Mouse (Mus musculus) C2C12 (cell line): Measurements from ENCODE around the gene Trabd2b.

Experiments used
- CEBPB ChIP-seq: IDR thresholded peaks from one replicate; pipeline ENCODE4 v1.6.1; 2011; ENCODE audit warnings: low read depth, mild to moderate bottlenecking, control low read depth, moderate library complexity
- CTCF ChIP-seq: IDR thresholded peaks from one replicate; pipeline ENCODE4 v1.5.1; 2011; ENCODE audit not compliant: control insufficient read depth, insufficient read depth, insufficient read length
- MYOG ChIP-seq: IDR thresholded peaks from one replicate; pipeline ENCODE4 v1.6.1; 2011; ENCODE audit not compliant: control insufficient read depth, insufficient read length; ENCODE audit errors: extremely low read depth

- TF ChIP-seq CTCF (no peak), CEBPB (no peak), MYOG (no peak)
Measured at GRCm38 (mm10) chr4:114468095-114468429, 61.5 kb downstream of the Trabd2b start.
